10 mouse cellular contexts compared by ENCODE assay signal in the genomic region with DNA sequence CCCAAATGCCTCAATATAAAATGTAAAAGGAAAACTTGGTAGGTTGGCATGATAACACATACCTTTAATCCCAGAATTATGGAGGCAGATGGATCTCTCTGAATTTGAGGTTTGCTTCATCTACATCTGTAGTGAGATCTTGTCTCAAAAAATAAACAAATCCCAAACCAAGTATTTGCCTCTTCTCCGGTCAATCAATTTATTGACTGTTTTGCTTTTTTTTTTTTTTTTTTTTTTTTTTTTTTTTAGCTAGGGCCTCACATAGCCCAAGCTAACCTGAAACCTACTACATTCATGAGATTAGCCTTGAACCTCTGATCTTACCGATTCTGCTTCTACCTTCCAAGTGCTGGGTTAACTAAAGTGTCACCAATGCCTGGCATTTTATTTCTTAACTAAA. TPM values are rescaled to one million over a fixed set of nuclear protein-coding genes. Genes with fewer than 3 reads are reported as not detected.
A peak's percentile ranks its signal among the peaks of the same experiment; 100 is the strongest.
DNase-seq lines count a peak whose midpoint lies in the region; ATAC-seq and TF ChIP-seq lines count a peak whose summit lies in the region.
"Had no signal": no experiment of that assay in that cellular context is flagged by ENCODE, and none has a peak within 500 bp of the region (broad histone marks: within the 10 kb centered on the region; RNA-seq: fewer than 3 reads in every experiment).

No protein-coding gene starts in this region.

- no peak for TF ChIP-seq POLR2A in CH12.LX (IDR thresholded peaks at IDR 0.05; ENCODE audit: low read depth, low read length)

- DNase-seq in CH12.LX (ENCODE audit: extremely low read depth) = no peak
- no peak for DNase-seq in hindbrain, embryonic 10.5 days (ENCODE audit: low spot score)
- DNase-seq in liver, embryonic 14.5 days (ENCODE audit: low read depth in 3 of 3, low spot score in 3 of 3) = no peak
- no peak for DNase-seq in cerebellum, adult 18-20 months
- no peak for DNase-seq in gastrocnemius, adult 8-10 months (ENCODE audit: low spot score in 2 of 2)
- no peak for DNase-seq in adrenal gland, postnatal 10 days
- DNase-seq: kidney, adult 18-20 months; thymus, postnatal 4 days had no signal

- in situ Hi-C loops in CH12.LX (cut with MboI; ENCODE audit: low pct_ligation_motif_present, low pct_unique_long_range_greater_than_20kb, low sequenced_read_pairs) = loop anchor here (10.0 kb wide), 1 partner anchor 185 kb away; no protein-coding TSS in a partner anchor

- TF ChIP-seq EP300 in CH12.LX (IDR thresholded peaks at IDR 0.05; ENCODE audit: low read length) = no peak
- no peak for TF ChIP-seq EP300 in liver, embryonic 14.5 days (IDR thresholded peaks at IDR 0.05; ENCODE audit: low read depth)

- no peak overlapping the region for H3K4me2 ChIP-seq in CH12.LX (ENCODE audit: insufficient read depth, low read depth, poor library complexity, severe bottlenecking)
- H3K4me2 ChIP-seq in liver, embryonic 14.5 days (ENCODE audit: low read depth) = peak overlapping the region; percentile 88

- dilution Hi-C loops in CH12.LX (cut with MboI; ENCODE audit: extremely low pct_ligation_motif_present, extremely low pct_unique_long_range_greater_than_20kb, low sequenced_read_pairs) = no loop called here

- TF ChIP-seq RAD21 in CH12.LX (IDR thresholded peaks at IDR 0.05; ENCODE audit: low read depth, low read length) = no peak

- H3K9ac ChIP-seq in CH12.LX (ENCODE audit: insufficient read depth, low read depth) = peak overlapping the region; percentile 82; the same call in 1 of the 2 replicates
- H3K9ac ChIP-seq in liver, embryonic 14.5 days (replicated peaks) = peak overlapping the region; percentile 69

- H3K4me1 ChIP-seq in CH12.LX (ENCODE audit: control insufficient read depth in 1 of 2, insufficient read depth in 2 of 2) (peaks cover 4 to 11% of the 10 kb centered on the region in 2 experiments; a peak in 3 of 4 replicates), E14TG2a.4 (replicated peaks; ENCODE audit: low read depth, low read length) (peaks cover 41% of the 10 kb centered on the region)
- peaks cover 15% of the 10 kb centered on the region for H3K4me1 ChIP-seq in hindbrain, embryonic 10.5 days (replicated peaks)
- H3K4me1 ChIP-seq in liver, embryonic 14.5 days (replicated peaks; ENCODE audit: control insufficient read depth in 2 of 2, insufficient read depth in 2 of 2, low read length in 1 of 2) = peaks cover 12 to 14% of the 10 kb centered on the region in 2 experiments; a peak in 3 of 4 replicates

- H3K27ac ChIP-seq in CH12.LX (ENCODE audit: insufficient read depth, low read depth) = no peak overlapping the region
- H3K27ac ChIP-seq in hindbrain, embryonic 10.5 days = peak overlapping the region; percentile 91
- no peak overlapping the region; the same call in 1 of the 2 replicates for H3K27ac ChIP-seq in liver, embryonic 14.5 days

- no peaks in the 10 kb centered on the region for H3K79me2 ChIP-seq in CH12.LX (replicated peaks; ENCODE audit: control insufficient read depth, extremely low read depth, insufficient read depth, poor library complexity, severe bottlenecking)

- 72% methylated on average over 2 of the region's 2 CpGs for WGBS in hindbrain, embryonic 10.5 days
- WGBS in liver, embryonic 14.5 days (ENCODE audit: insufficient replicate concordance) = 53% methylated on average over 2 of the region's 2 CpGs

- no peak for ATAC-seq in liver, embryonic 14.5 days (ENCODE audit: insufficient read depth)

- H3K4me3 ChIP-seq in CH12.LX (replicated peaks in 1 of 3; ENCODE audit: low read depth in 2 of 3, low read length in 2 of 3, poor library complexity in 1 of 3) (peak overlapping the region in 1 of 3 experiments; percentile 77), E14TG2a.4 (replicated peaks; ENCODE audit: low read length) (peak overlapping the region; percentile 82)
- peak overlapping the region; percentile 60 for H3K4me3 ChIP-seq in hindbrain, embryonic 10.5 days
- H3K4me3 ChIP-seq in liver, embryonic 14.5 days (ENCODE audit: insufficient read depth in 1 of 2, low read depth in 2 of 2, low read length in 2 of 2) = peak overlapping the region in 1 of 2 experiments; percentile 65; a peak in 1 of 4 replicates

- TF ChIP-seq CTCF in CH12.LX (conservative IDR thresholded peaks at IDR 0.05 in 1 of 2, IDR thresholded peaks at IDR 0.05 in 1 of 2; ENCODE audit: low read depth in 2 of 2, low read length in 2 of 2) (no peak), E14TG2a.4 (conservative IDR thresholded peaks at IDR 0.05; ENCODE audit: low read length) (no peak)
- no peak for TF ChIP-seq CTCF in liver, embryonic 14.5 days (IDR thresholded peaks at IDR 0.05; ENCODE audit: low read depth)

- H3K36me3 ChIP-seq in CH12.LX (replicated peaks in 1 of 2; ENCODE audit: control insufficient read depth in 1 of 2, insufficient read depth in 1 of 2, low read length in 1 of 2) (peaks cover 0 to 11% of the 10 kb centered on the region in 2 experiments), E14TG2a.4 (ENCODE audit: insufficient read depth, low read length) (peaks cover 12% of the 10 kb centered on the region)
- peaks cover 8% of the 10 kb centered on the region for H3K36me3 ChIP-seq in hindbrain, embryonic 10.5 days
- no peaks in the 10 kb centered on the region for H3K36me3 ChIP-seq in liver, embryonic 14.5 days (replicated peaks; ENCODE audit: control insufficient read depth, insufficient read depth, low read depth)

- H3K9me3 ChIP-seq in CH12.LX (replicated peaks; ENCODE audit: low read length) = no peaks in the 10 kb centered on the region
- H3K9me3 ChIP-seq in E14TG2a.4 (ENCODE audit: low read length) = no peaks in the 10 kb centered on the region
- H3K9me3 ChIP-seq in hindbrain, embryonic 10.5 days = no peaks in the 10 kb centered on the region
- H3K9me3 ChIP-seq in liver, embryonic 14.5 days (ENCODE audit: control insufficient read depth, low read length) = no peaks in the 10 kb centered on the region
- H3K9me3 ChIP-seq: megakaryocyte, embryonic 14.5 days had no signal

- H3K27me3 ChIP-seq in CH12.LX (replicated peaks) (no peaks in the 10 kb centered on the region), E14TG2a.4 (ENCODE audit: insufficient read depth, low read length) (no peaks in the 10 kb centered on the region)
- H3K27me3 ChIP-seq in hindbrain, embryonic 10.5 days (ENCODE audit: insufficient read depth, poor library complexity, severe bottlenecking) = no peaks in the 10 kb centered on the region
- H3K27me3 ChIP-seq in liver, embryonic 14.5 days (ENCODE audit: control insufficient read depth, insufficient read depth, low read length) = no peaks in the 10 kb centered on the region
- H3K27me3 ChIP-seq: megakaryocyte, embryonic 14.5 days had no signal

TF ChIP-seq in CH12.LX, 34 proteins besides CTCF, POLR2A, EP300 and RAD21:
- peak; percentile 67 for TF ChIP-seq ZNF384 (IDR thresholded peaks at IDR 0.05; ENCODE audit: low read depth, low read length)
- no peak for TF ChIP-seq ZKSCAN1 (IDR thresholded peaks at IDR 0.05; ENCODE audit: borderline replicate concordance, low read depth, low read length)

RNA-seq across cellular contexts. Expression of a gene that starts 0.9 kb away (rescaled TPM):
- 9.3 and 12.9 TPM in 2 replicates for total RNA-seq in CH12.LX (2012; rRNA removed)
- total RNA-seq in CH12.LX (2014; rRNA removed) = 7.4 and 8.5 TPM in 2 replicates
- 9.5 and 9.7 TPM in 2 replicates for polyA plus RNA-seq in CH12.LX (2012; ENCODE audit: insufficient read length, low read depth)
- polyA plus RNA-seq in hindbrain, embryonic 10.5 days (2016; fragmentation: Nextera tagmentation; extraction: Ambion mirVana) = 39.5 and 54.3 TPM in 2 replicates
- polyA plus RNA-seq in liver, embryonic 14.5 days (2012; rRNA removed) = 2.8 and 2.9 TPM in 2 replicates
- 4.3 and 6.2 TPM in 2 replicates for polyA plus RNA-seq in liver, embryonic 14.5 days (2014; fragmentation: Nextera tagmentation; extraction: Ambion mirVana)
- total RNA-seq in gastrocnemius, adult 8-10 months (2022) = 10 to 100 TPM in 3 of 4 experiments, 1 to 10 TPM in 1; 8.0 to 13.5 (median 12.4) TPM
- total RNA-seq in adrenal gland, postnatal 10 days (2021) = 10 to 100 TPM; 20.2 to 28.6 TPM

RNA-seq across cellular contexts. Expression of a gene that starts 7.3 kb away (rescaled TPM):
- 2.2 and 2.7 TPM in 2 replicates for total RNA-seq in CH12.LX (2012; rRNA removed)
- total RNA-seq in CH12.LX (2014; rRNA removed) = 1.1 and 1.3 TPM in 2 replicates
- 1.5 and 2.1 TPM in 2 replicates for polyA plus RNA-seq in CH12.LX (2012; ENCODE audit: insufficient read length, low read depth)
- 31.4 and 34.7 TPM in 2 replicates for polyA plus RNA-seq in hindbrain, embryonic 10.5 days (2016; fragmentation: Nextera tagmentation; extraction: Ambion mirVana)
- 6.1 and 7.5 TPM in 2 replicates for polyA plus RNA-seq in liver, embryonic 14.5 days (2012; rRNA removed)
- polyA plus RNA-seq in liver, embryonic 14.5 days (2014; fragmentation: Nextera tagmentation; extraction: Ambion mirVana) = 7.2 and 7.7 TPM in 2 replicates
- 1 to 10 TPM in 1 of 4 experiments, under 1 TPM in 3; 0.32 to 1.3 (median 0.54) TPM for total RNA-seq in gastrocnemius, adult 8-10 months (2022)
- 10 to 100 TPM in 1 of 2 experiments, 1 to 10 TPM in 1; 9.3 to 14.7 TPM for total RNA-seq in adrenal gland, postnatal 10 days (2021)

RNA-seq across cellular contexts. Expression of a gene that starts 16.6 kb away (rescaled TPM):
- total RNA-seq in CH12.LX (2012; rRNA removed) (84.0 and 96.9 TPM in 2 replicates), CH12.LX (2014; rRNA removed) (231 and 243 TPM in 2 replicates)
- polyA plus RNA-seq in CH12.LX (2012; ENCODE audit: insufficient read length, low read depth) = 308 TPM in 2 replicates
- 271 and 385 TPM in 2 replicates for polyA plus RNA-seq in hindbrain, embryonic 10.5 days (2016; fragmentation: Nextera tagmentation; extraction: Ambion mirVana)
- 62.5 and 76.4 TPM in 2 replicates for polyA plus RNA-seq in liver, embryonic 14.5 days (2012; rRNA removed)
- polyA plus RNA-seq in liver, embryonic 14.5 days (2014; fragmentation: Nextera tagmentation; extraction: Ambion mirVana) = 130 and 133 TPM in 2 replicates
- total RNA-seq in gastrocnemius, adult 8-10 months (2022) = 100 to 1,000 TPM in 2 of 4 experiments, 10 to 100 TPM in 2; 87.6 to 104 (median 99.6) TPM
- total RNA-seq in adrenal gland, postnatal 10 days (2021) = 100 to 1,000 TPM; 352 to 357 TPM

RNA-seq across cellular contexts. Expression of a gene that starts 16.6 kb away (rescaled TPM):
- total RNA-seq in CH12.LX (2012; rRNA removed) = 5.0 and 8.7 TPM in 2 replicates
- 7.3 and 7.4 TPM in 2 replicates for total RNA-seq in CH12.LX (2014; rRNA removed)
- polyA plus RNA-seq in CH12.LX (2012; ENCODE audit: insufficient read length, low read depth) = 3.0 and 5.0 TPM in 2 replicates
- polyA plus RNA-seq in hindbrain, embryonic 10.5 days (2016; fragmentation: Nextera tagmentation; extraction: Ambion mirVana) = 20.7 and 32.7 TPM in 2 replicates
- polyA plus RNA-seq in liver, embryonic 14.5 days (2012; rRNA removed) = 10.4 and 10.6 TPM in 2 replicates
- polyA plus RNA-seq in liver, embryonic 14.5 days (2014; fragmentation: Nextera tagmentation; extraction: Ambion mirVana) = 10.9 and 13.2 TPM in 2 replicates
- total RNA-seq in gastrocnemius, adult 8-10 months (2022) = 10 to 100 TPM; 30.8 to 37.3 (median 34.3) TPM
- total RNA-seq in adrenal gland, postnatal 10 days (2021) = 10 to 100 TPM; 28.9 to 36.6 TPM

RNA-seq across cellular contexts. Expression of a gene that starts 25.6 kb away (rescaled TPM):
- total RNA-seq in CH12.LX (2012; rRNA removed) (3.7 and 3.9 TPM in 2 replicates), CH12.LX (2014; rRNA removed) (1.4 and 1.7 TPM in 2 replicates)
- polyA plus RNA-seq in CH12.LX (2012; ENCODE audit: insufficient read length, low read depth) = 4.3 and 5.7 TPM in 2 replicates
- polyA plus RNA-seq in hindbrain, embryonic 10.5 days (2016; fragmentation: Nextera tagmentation; extraction: Ambion mirVana) = 81.2 and 81.6 TPM in 2 replicates
- polyA plus RNA-seq in liver, embryonic 14.5 days (2012; rRNA removed) = 4.8 and 5.3 TPM in 2 replicates
- polyA plus RNA-seq in liver, embryonic 14.5 days (2014; fragmentation: Nextera tagmentation; extraction: Ambion mirVana) = 12.0 and 13.0 TPM in 2 replicates
- 100 to 1,000 TPM; 159 to 203 (median 172) TPM for total RNA-seq in gastrocnemius, adult 8-10 months (2022)
- total RNA-seq in adrenal gland, postnatal 10 days (2021) = 100 to 1,000 TPM; 168 to 192 TPM
